Mouse (Mus musculus): ENCODE results near the gene Zfp467.

DNA sequence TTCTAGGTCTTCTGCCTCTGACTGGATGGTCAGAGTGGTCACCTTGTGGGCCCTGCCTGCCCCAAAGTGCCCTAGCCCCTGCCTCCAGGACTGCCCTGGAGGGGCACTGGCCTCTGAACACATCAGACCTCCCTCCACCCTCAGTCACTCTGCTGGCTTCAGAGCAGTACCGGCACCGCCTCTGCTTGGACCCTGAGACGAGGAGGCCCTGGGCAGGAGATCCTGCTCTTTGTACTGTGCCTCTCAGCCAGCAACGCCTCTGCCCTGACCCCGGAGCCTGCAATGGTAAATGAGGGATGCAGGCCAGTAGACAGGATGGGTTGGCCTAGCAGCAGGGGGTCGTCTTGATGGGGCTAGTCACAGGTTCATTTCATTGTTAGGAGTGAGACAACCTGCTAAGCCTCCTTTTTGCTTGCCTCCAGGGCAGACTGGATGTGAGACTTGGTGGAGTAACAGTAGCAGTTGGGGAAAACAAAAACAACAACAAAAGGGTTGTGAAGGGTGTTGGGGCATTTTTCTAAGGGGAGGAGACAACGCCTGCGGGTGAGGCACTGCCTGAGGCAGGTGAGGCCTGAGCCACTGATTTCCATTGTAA is 47.6 kb upstream of the Zfp467 start:
- TF ChIP-seq POLR2A (IDR thresholded peaks at IDR 0.05; ENCODE audit: low read depth, low read length) = no peak
- no peak for TF ChIP-seq CTCF (IDR thresholded peaks at IDR 0.05; ENCODE audit: extremely low read depth, insufficient read length, insufficient replicate concordance, low read depth, low read length)

All from small intestine, adult 2 months (tissue).